Mouse (Mus musculus): Measurements from ENCODE around the gene Nptx2. TPM values are rescaled to one million over a fixed set of nuclear protein-coding genes. Genes with fewer than 3 reads are reported as not detected.

Gene Nptx2
- polyA plus RNA-seq, 1 experiment from 2014 or later: 2.6 TPM

DNA sequence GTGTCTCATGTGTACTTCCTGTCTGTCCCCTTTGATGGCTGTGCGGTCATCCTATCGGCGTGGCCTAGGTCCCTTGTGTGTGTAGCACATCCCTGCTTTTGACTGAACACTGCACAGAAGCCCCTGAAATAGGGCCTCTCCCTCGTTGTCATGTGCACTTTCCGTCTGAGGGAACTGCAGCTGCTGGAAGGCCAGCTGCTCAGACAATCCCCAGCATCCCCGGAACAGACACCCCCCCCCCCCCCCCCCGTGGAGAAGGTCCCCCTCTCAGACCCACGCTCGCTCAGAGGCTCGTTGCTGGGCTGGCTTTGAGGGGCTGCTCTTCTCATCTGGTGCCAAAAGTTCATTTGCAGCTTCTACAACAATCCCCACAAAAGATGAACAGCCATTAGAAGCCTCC, 11.0 kb downstream of the Nptx2 start:
- WGBS: 3% methylated on average over 10 of the region's 10 CpGs
- ATAC-seq: peak; percentile 78
- Histone ChIP-seq H3K9ac (replicated peaks; ENCODE audit: low read depth, low read length) (no peak overlapping the region), H3K27ac (ENCODE audit: low read length) (peak overlapping the region; percentile 35), H3K27me3 (replicated peaks; ENCODE audit: control insufficient read depth, insufficient read depth, low read length) (no peaks in the 10 kb centered on the region), H3K4me1 (replicated peaks; ENCODE audit: control insufficient read depth, insufficient read depth, low read length) (peaks cover 13% of the 10 kb centered on the region), H3K9me3 (ENCODE audit: control insufficient read depth, low read length) (no peaks in the 10 kb centered on the region), H3K36me3 (ENCODE audit: control insufficient read depth, insufficient read depth) (no peaks in the 10 kb centered on the region), H3K4me3 (replicated peaks; ENCODE audit: low read length) (no peak overlapping the region), H3K4me2 (ENCODE audit: low read length) (no peak overlapping the region)

DNA sequence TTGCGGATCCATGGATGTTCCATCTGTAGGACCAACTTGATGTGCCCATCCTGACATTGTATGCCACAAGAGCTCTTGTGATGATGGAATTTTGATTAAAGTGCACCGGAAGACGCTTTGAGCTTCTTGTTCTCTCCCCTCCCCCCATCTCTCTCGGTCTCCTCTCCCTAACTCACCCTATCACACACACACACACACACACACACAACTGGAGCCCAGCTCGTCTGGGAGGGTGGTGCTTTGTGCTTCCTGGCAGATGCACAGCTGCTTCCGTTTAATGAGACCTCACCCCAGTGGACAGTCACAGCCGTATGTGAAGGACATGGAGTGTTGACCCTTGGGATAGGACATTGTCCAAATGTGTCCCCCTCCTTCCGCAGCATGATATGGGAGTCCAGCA, 11.7 kb downstream of the Nptx2 start:
- Histone ChIP-seq H3K9me3 (ENCODE audit: control insufficient read depth, low read length) (no peaks in the 10 kb centered on the region), H3K27ac (ENCODE audit: low read length) (no peak overlapping the region), H3K36me3 (ENCODE audit: control insufficient read depth, insufficient read depth) (no peaks in the 10 kb centered on the region), H3K27me3 (replicated peaks; ENCODE audit: control insufficient read depth, insufficient read depth, low read length) (no peaks in the 10 kb centered on the region), H3K9ac (replicated peaks; ENCODE audit: low read depth, low read length) (no peak overlapping the region), H3K4me1 (replicated peaks; ENCODE audit: control insufficient read depth, insufficient read depth, low read length) (peaks cover 13% of the 10 kb centered on the region), H3K4me2 (ENCODE audit: low read length) (no peak overlapping the region), H3K4me3 (replicated peaks; ENCODE audit: low read length) (no peak overlapping the region)
- WGBS: 38% methylated on average over 8 of the region's 8 CpGs
- ATAC-seq: no peak

DNA sequence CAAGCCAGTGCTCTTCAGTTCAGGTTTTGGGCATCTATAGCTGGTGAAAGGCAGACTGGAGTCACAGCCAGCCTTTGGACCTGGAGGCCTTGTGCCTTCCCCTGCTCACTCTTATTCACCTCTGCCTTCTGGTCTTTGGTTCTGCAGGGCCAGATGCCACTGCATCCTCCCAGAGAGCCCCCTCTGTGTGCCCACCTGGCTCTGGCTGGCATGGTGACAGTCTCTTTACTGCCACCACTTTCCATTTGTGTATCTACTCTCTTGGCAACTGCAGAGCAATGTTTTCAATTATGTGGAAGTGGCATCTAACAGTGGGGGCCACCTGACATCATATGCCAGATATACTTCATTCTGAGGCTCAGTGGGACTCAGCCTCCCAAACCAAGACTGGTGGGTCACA, 12.8 kb downstream of the Nptx2 start:
- no peak for ATAC-seq
- H3K27ac ChIP-seq (ENCODE audit: low read length): no peak overlapping the region

DNA sequence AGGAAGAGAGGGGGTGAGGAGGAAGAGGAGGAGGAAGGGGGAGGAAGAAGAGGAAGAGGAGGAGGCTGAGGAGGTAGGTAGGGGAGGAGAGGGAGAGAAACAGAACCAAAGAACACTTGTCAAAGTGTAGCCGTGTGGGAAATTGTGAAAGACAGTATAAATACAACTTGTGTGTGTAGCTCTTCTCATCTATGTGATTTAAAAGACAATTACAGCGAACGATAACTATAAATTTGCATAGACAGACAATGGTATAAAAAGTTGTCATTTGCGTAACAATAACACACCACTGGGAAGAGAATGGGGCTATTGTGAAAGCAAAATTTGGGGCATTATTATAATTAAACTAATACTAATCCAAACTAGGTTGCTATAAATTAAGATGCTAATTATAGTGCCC, 20.0 kb downstream of the Nptx2 start:
- H3K27ac ChIP-seq (ENCODE audit: low read length): no peak overlapping the region
- no peaks in the 10 kb centered on the region for H3K36me3 ChIP-seq (ENCODE audit: control insufficient read depth, insufficient read depth)
- no peaks in the 10 kb centered on the region for H3K4me1 ChIP-seq (replicated peaks; ENCODE audit: control insufficient read depth, insufficient read depth, low read length)
- H3K9ac ChIP-seq (replicated peaks; ENCODE audit: low read depth, low read length): no peak overlapping the region
- no peaks in the 10 kb centered on the region for H3K27me3 ChIP-seq (replicated peaks; ENCODE audit: control insufficient read depth, insufficient read depth, low read length)
- H3K4me3 ChIP-seq (replicated peaks; ENCODE audit: low read length): no peak overlapping the region
- no peak overlapping the region for H3K4me2 ChIP-seq (ENCODE audit: low read length)
- ATAC-seq: peak; percentile 79
- 38% methylated on average over 4 of the region's 4 CpGs for WGBS
- H3K9me3 ChIP-seq (ENCODE audit: control insufficient read depth, low read length): no peaks in the 10 kb centered on the region

More for the DNA sequence above, 12.8 kb downstream of the Nptx2 start:
- Histone ChIP-seq H3K27me3 (replicated peaks; ENCODE audit: control insufficient read depth, insufficient read depth, low read length) (no peaks in the 10 kb centered on the region), H3K4me1 (replicated peaks; ENCODE audit: control insufficient read depth, insufficient read depth, low read length) (peaks cover 13% of the 10 kb centered on the region), H3K36me3 (ENCODE audit: control insufficient read depth, insufficient read depth) (no peaks in the 10 kb centered on the region), H3K4me2 (ENCODE audit: low read length) (no peak overlapping the region), H3K9ac (replicated peaks; ENCODE audit: low read depth, low read length) (no peak overlapping the region), H3K4me3 (replicated peaks; ENCODE audit: low read length) (no peak overlapping the region), H3K9me3 (ENCODE audit: control insufficient read depth, low read length) (no peaks in the 10 kb centered on the region)

DNA sequence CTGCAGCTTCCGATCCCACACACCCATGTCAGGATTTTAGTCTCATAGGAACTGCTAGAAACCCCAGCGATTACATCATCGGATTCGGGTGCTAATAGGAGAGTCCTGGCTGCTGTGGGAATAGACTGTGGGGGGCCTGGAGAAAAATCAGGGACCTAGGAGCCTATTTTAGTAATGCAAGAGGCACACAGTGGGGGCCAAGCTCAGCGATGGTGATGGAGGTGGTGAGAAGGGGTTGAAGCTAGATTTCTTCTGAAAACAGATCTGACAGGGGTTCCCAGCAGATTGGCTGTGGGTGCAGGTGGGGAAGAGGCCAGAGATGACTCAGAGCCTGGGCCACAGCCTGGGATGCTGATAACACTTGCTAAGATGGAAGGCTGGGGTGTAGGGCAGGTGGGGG, 39.4 kb downstream of the Nptx2 start:
- Histone ChIP-seq H3K27me3 (replicated peaks; ENCODE audit: control insufficient read depth, insufficient read depth, low read length) (no peaks in the 10 kb centered on the region), H3K9me3 (ENCODE audit: control insufficient read depth, low read length) (no peaks in the 10 kb centered on the region), H3K4me2 (ENCODE audit: low read length) (no peak overlapping the region), H3K4me3 (replicated peaks; ENCODE audit: low read length) (no peak overlapping the region), H3K36me3 (ENCODE audit: control insufficient read depth, insufficient read depth) (no peaks in the 10 kb centered on the region), H3K27ac (ENCODE audit: low read length) (no peak overlapping the region), H3K4me1 (replicated peaks; ENCODE audit: control insufficient read depth, insufficient read depth, low read length) (no peaks in the 10 kb centered on the region), H3K9ac (replicated peaks; ENCODE audit: low read depth, low read length) (no peak overlapping the region)
- 93% methylated on average over 5 of the region's 5 CpGs for WGBS
- no peak for ATAC-seq

DNA sequence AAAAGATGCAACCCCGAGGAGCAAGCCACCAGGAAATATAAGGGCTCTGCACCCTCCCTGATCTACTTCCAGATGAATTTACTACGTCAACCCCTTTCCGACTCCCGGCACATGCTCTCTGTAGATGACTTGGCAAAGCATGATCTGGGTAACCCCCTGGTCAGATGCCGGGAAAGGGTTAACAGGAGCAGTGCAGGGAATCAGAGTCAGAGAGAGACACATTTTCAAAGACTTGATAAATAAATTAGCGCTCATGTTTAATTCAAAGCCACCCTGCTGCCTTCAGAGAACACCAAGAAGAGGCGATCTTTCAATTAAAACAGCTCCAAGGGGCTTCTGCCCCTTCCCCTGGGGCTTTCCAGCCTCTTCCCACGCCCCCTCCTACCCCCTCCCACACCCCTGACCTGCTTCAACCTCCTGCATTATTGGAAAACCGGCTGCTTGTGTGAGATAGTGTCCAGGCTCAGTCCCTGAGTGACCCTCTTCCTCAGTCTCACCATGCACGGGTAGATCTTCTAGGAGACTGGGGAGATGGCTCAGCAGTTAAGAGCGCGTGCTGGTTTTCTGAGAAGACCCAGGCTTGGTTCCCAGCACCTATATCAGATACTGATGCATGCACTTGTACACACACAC, 45.7 kb downstream of the Nptx2 start:
- Histone ChIP-seq H3K4me2 (ENCODE audit: low read length) (peak overlapping the region; percentile 25), H3K9ac (replicated peaks; ENCODE audit: low read depth, low read length) (no peak overlapping the region), H3K36me3 (ENCODE audit: control insufficient read depth, insufficient read depth) (no peaks in the 10 kb centered on the region), H3K27ac (ENCODE audit: low read length) (no peak overlapping the region), H3K4me3 (replicated peaks; ENCODE audit: low read length) (no peak overlapping the region), H3K9me3 (ENCODE audit: control insufficient read depth, low read length) (no peaks in the 10 kb centered on the region), H3K4me1 (replicated peaks; ENCODE audit: control insufficient read depth, insufficient read depth, low read length) (peaks cover 9% of the 10 kb centered on the region), H3K27me3 (replicated peaks; ENCODE audit: control insufficient read depth, insufficient read depth, low read length) (no peaks in the 10 kb centered on the region)
- peak; percentile 67 for ATAC-seq
- WGBS: 14% methylated on average over 12 of the region's 12 CpGs

DNA sequence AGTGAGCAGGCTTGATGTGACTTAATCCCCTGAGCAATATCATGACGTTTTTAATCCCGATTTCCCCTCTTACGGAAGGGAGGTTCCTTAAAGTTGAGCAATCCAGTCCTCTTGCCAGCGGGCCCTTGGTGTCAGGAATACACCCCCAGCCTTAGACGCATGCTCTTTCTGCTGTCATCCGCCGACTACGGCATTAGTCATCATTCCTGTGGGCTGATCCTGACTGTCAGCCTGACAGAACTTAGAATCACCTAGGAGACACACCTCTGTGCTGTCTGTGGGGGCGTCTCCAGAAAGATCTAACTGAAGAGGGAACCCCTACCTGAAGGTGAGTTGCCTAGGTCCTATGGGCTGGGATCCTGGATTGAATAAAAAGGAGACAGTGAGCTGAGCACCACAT, 49.1 kb downstream of the Nptx2 start:
- no peak overlapping the region for H3K4me3 ChIP-seq (replicated peaks; ENCODE audit: low read length)
- H3K9me3 ChIP-seq (ENCODE audit: control insufficient read depth, low read length): 0 out of 2 replicates have a peak, but pooled peaks cover 2% of the 10 kb centered on the region
- ATAC-seq: no peak
- peaks cover 9% of the 10 kb centered on the region for H3K4me1 ChIP-seq (replicated peaks; ENCODE audit: control insufficient read depth, insufficient read depth, low read length)
- H3K9ac ChIP-seq (replicated peaks; ENCODE audit: low read depth, low read length): no peak overlapping the region
- H3K36me3 ChIP-seq (ENCODE audit: control insufficient read depth, insufficient read depth): no peaks in the 10 kb centered on the region
- no peak overlapping the region for H3K4me2 ChIP-seq (ENCODE audit: low read length)
- H3K27me3 ChIP-seq (replicated peaks; ENCODE audit: control insufficient read depth, insufficient read depth, low read length): no peaks in the 10 kb centered on the region
- no peak overlapping the region for H3K27ac ChIP-seq (ENCODE audit: low read length)
- WGBS: 93% methylated on average over 9 of the region's 9 CpGs

Other genes starting within 250 kb of the Nptx2 start
- gene Baiap2l1, start 187.8 kb upstream of the Nptx2 start, polyA plus RNA-seq (2015; fragmentation: Nextera tagmentation; extraction: Ambion mirVana): 1.5 and 1.6 TPM in 2 replicates
- gene Tmem130, start 215.9 kb downstream of the Nptx2 start, polyA plus RNA-seq (2015; fragmentation: Nextera tagmentation; extraction: Ambion mirVana): 124 and 229 TPM in 2 replicates
- gene Trrap, start 221.8 kb downstream of the Nptx2 start, polyA plus RNA-seq (2015; fragmentation: Nextera tagmentation; extraction: Ambion mirVana): 73.7 and 80.4 TPM in 2 replicates

Data from forebrain, embryonic 16.5 days (tissue).